Mouse (Mus musculus) heart, adult 11 months (tissue): ENCODE measurements around the gene Mbl1.
A peak's percentile ranks its signal among the peaks of the same experiment; 100 is the strongest.

Source experiments
- DNase-seq: peaks from one replicate; pipeline ENCODE4 v3.0.0; 2022

Gene Mbl1

GRCm38 (mm10) chr14:41198037-41198730 lies 46.9 kb downstream of the Mbl1 start:
- peak; percentile 93 for DNase-seq
